Mouse (Mus musculus): ENCODE results near the gene Zc3h4.
"Not testable (repeated sequence)": the region's sequence is repeated elsewhere in the genome, so short reads cannot be mapped to it uniquely, and the experiment has no call there.

Zc3h4 gene

DNA sequence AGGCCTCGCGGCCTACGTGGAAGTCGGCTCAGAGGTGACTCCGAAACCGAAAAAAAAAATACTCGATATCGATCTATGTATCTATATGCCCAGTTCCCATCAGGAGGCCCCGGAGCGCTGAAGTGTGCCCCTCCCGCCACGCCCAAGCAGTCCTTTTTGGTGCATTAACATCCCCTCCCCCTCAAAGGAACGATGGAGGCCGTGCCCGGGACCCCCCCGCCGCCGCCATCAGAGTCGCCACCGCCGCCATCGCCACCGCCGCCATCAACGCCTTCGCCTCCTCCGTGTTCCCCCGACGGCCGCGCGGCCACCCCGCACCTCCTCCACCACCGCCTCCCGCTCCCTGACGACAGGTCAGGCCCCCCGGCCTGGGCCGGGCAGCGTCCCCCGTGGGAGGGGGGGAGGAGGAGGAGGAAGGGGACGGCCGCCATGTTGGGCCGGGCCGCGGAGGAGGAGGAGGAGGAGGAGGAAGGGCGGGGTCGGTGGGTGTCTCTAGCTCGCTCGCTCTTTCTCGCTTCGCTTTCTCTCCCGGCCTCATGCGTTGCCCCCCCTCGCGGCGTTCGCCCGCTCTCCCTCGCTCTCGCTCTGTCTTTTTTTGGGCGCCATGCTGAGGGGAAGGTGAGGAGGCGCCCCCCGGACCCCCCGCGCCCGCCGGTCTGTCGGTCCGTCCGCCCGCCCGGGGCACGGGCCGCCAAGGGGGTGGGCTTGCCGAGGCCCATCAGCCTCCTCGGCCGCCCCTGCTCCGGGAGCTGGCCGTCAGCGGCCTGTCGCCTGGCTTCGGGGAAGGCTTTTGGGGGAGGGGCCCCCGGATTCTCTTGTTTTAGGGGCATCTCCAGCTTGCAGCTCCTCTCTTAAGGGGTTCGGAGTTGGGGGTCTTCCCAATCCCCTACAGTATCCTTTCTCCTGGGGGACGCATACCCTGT, at the start of gene Zc3h4:
Zc3h4 (plus strand) TSS at position 222 of the 923 bp plus-strand sequence.
- peak; percentile 83 for DNase-seq

DNA sequence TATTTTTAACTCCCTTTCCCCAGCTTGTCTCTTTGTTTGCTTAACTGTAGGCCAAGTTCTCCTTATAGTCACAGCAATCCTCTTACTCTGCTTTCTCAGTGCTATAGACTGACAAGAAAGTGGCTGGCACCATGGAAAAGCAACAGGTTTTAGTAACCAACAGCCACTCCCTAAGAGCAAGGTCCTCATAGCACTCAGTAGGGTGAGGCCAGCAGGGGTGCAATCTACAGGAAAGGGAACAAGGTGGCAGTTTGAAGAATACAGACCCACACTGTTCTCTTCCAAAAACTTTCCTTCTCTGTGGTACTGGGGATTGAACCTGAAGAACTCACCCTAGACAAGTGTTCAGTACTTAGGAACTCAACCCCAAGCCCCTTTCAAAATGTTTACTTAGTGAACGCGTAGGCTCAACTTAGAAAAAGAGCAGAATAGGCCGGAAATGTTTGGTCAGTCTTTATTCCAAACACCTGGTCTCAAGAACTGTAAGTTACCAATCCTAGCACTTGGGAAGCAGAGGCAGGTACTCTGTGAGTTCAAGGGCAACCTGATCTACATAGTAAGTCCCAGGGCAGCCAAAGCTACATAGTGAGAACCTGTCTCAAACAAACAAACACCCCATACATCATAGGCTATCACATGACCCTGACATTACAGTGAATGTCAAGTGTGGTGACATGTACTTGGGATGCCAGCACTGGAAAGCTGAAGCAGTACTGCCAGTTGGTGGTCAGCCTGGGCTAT, 44.7 kb upstream of the Zc3h4 start:
- no peak for DNase-seq

DNA sequence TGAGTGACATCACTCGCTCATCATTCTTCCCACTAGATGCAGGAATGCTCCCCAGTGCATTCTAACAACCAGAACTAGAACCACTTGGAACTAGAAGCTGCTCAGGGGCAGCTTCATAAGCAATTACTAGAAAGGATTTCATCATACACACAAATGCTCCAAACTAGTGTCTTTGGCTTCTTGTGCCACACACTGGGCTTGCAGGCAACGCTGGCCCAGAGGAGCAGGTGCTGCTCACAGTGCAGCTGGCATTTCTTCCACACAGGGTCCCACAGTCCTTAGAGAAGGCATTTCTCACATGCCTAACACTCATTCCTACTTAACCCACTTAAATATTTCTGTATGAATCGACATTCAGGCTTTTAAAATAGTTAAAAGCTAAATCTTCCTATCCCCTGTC, 43.1 kb upstream of the Zc3h4 start:
- no peak for DNase-seq

DNA sequence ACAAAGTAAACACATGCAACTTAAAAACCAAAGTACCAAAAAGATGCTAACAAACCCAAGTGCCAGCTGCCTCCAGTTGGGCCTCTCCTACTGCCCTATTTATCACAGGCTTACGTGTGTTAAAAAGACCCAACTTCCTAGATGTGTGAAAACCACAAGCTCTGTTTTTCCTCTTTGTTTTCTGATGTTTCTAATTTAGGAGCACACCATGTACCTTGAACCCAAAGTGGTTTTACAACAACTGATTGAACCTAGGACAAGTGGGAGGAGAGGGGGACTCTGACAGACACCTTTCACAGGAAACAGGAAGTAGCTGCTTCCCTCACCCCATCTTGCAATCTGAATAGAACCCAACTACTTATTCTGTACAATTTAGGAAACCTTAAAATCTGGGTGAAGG, 36.4 kb upstream of the Zc3h4 start:
- DNase-seq: no peak

DNA sequence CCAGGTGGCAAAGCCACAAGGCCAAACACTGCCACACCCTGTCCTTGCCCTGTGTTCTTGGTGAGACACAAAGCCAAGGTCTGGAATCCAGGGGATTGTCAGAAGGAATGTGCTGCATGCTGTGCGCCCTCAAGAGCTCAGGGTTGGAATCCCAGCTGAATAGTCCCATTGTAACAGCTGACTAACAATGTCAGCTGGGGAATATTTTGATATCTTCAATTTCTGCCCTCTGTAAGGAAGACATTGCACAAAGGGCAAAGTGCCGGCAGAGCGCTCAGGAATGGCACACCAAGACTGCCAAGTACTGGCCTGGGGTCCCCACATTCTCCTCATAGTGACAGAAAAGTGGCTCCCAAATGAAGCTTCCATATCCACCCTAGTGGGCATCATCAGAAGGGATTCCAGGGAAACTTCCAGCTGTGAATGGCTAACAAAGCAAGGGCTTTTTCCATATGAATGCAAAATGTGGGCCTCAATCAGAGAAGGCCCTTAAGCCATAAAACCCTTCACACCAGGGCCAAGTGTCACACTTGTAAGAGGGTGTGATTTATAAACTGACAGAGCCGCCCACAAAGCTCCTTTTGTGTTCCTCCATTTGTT, 35.7 kb upstream of the Zc3h4 start:
- DNase-seq: no peak

DNA sequence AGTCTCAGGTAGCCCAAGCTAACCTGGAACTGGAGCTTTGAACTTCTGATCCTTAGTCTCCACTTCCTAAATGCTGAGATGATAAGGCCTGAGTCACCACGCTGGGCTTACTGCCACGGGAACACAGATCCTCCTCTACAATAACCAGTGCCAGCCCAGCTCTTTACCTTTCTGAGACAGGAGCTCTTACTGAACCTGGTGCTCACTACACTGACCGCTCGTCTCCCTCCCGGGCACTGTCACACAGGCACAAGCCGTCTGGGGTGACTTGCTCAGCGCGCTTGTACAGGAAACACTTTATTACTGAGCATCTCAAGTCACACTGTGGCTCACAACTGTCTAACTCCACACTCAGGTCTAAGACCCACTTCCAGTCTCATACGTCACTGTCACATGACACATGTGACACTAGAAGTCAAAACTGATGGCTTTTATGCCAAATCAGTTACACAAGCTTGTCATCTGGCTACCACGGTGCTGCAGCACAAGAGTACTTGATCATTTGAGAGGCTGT, 34.5 kb upstream of the Zc3h4 start:
- DNase-seq: no peak

DNA sequence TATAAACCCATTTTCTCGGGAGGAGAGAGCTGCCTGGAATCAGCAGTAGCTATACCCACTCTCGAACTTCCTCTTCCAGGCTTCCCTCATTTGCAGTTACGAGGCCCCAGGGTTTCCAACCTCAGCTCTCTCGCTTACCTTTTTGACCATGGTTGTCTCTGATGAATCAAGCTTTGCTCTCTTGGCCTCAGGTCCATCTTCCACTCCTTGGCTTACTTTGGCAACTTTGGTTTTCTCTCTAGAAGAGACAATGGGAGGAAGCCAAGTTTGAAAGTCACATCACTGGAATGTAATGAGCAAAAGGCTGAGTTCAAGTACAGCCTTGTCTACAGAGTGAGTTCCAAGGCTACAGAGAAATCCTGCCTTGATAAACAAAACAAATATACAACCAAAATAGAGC, 34.0 kb upstream of the Zc3h4 start:
- no peak for DNase-seq

DNA sequence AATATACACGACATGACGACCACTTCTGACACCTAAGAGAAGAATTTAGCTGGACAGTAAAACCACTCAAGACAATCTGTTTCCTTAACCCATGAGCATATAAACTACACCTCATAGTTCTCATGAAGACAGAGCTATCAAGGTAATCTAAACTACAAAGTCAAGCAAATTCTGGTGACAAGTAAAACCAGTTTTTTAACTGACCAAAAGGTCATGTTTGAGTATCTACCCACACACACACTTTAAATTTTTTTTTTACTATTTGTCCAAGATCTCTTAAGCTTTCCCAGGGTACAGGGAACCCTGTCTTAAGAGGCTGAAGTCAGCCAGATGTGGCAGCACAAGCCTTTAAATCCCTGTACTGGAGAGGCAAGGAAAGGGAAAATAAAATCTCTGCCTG, 31.9 kb upstream of the Zc3h4 start:
- no peak for DNase-seq

DNA sequence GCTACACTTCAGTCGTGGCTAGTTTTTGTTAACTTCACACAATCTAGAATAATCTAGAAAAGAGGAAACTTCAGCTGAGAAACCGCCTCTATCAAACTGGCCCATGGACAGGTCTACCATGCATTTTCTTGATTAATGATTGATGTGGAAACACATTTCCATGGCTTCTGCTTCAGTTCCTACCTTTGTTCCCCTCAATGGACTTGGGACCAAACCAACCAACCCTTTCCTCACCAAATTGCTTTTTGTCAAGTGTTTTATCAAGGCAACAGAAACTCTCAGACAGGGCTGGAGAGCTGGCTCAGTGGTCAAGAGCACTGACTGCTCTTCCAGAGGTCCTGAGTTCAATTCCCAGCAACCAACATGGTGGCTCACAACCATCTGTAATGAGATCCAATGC, 30.1 kb upstream of the Zc3h4 start:
- peak; percentile 60 for DNase-seq

DNA sequence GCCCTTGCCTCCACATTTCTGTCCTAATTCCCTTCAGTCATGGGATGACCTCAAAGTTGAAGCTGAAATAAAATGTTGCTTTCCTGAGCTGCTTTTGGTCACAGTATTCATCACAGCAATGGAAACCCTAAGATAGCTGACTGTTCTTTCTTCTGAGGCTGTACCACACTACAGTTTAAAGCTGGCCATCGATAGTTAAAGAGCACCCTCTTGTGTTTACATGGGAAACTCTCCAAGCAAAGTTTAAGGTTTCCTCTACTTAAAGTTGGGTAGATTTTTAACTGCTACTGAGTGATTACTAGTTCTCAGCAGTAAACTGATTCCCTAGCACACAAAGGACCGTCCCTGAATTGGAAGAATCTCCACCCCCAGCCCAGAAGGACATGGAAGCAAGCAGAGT, 27.0 kb upstream of the Zc3h4 start:
- no peak for DNase-seq

DNA sequence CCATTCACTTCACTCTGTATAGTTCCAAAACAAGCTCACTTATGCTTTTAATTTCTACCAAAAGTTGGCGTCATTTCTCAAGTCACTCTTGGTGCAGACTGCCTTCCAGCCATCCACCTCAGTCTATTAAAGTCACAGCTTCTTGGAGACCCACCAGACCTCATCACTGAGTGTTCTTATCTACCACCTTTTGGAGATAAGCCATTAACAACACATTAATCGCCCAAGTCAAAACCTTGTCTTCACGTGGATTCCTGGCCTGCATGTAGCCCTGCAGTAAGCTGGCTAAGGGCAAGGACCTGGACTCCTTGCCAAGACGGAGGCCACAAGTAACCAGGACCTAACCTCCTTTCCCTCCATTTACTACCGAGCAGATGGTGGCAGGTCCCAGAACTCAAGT, 25.7 kb upstream of the Zc3h4 start:
- DNase-seq: no peak

DNA sequence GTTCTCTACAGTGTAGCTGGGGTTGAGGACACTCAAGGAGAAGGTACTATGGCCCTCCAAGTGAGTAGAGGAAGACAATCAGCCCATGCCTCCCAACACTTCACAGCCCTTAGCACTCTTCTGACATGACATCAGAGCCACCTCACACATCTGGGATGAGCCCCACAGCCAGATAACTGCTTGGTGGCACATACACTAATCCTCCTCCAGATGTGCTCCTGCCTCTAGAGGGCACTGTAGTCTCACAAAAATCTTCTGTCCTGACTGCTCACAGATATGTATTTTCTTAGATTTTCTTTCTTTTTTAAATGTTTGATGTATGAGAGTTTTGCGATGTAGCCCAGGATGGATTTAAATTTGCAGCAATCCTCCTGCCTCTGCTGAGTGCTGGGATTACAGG, 24.2 kb upstream of the Zc3h4 start:
- no peak for DNase-seq

DNA sequence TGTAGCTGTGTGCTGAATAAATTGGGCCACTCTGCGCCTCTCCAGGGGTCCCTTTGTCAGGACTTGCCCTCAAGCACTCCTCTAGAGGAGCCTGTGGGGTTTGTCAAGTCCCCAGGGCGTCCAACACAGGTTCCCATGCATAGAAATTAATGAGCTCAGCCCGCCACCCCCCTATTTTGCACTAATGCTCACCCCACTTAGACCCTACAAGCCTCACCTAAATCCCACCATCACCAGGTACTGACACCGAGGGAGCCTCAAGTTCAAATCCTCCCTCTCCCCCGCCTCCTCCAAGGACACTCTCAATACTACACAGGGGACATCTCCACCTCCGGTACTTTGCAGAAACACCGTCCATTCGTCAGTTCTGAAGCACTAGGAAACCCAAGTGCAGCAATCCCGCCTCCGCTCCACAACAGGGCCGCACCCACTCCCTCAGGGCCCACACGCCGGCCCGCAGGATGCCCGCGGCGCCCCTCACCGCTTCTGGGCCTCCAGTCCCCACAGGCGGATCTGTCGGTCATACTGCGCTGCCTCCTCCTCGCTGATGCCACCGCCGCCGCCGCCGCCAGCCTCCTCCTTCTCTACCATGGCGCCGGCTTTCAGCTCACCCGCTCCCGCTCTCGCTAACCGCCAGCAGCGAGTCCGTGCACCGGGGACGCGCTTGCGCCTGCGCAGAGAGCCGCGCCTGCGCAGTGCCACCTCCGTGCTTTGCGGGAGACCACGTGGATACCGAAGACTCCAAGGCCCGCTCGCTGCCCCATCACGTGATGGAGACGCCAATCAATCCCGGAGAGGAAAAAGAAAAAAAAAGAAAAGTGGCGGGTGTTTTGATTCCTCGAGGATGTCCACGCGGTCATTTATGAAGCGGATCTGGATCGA, 13.3 kb upstream of the Zc3h4 start, which contains the start of gene Sae1:
Sae1 (minus strand) TSS at position 647 of the 882 bp plus-strand sequence.
- peak; percentile 98 for DNase-seq

DNA sequence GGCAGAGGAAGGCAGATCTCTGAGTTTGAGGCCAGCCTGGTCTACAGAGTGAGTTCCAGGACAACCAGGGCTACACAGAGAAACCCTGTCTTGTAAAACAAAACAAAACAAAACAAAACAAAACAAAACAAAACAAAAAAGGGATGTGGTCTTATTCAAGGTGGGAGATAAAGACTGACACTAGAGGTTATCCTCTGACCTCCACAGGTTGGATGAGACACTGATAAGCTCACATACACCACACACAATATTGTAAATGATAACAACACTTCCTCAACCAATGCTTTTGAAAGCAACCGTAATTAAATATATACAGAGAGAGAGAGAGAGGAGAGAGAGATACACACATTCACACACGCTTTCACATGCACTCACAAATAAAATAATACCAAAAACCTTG, 10.8 kb upstream of the Zc3h4 start:
- DNase-seq: not testable (repeated sequence)

DNA sequence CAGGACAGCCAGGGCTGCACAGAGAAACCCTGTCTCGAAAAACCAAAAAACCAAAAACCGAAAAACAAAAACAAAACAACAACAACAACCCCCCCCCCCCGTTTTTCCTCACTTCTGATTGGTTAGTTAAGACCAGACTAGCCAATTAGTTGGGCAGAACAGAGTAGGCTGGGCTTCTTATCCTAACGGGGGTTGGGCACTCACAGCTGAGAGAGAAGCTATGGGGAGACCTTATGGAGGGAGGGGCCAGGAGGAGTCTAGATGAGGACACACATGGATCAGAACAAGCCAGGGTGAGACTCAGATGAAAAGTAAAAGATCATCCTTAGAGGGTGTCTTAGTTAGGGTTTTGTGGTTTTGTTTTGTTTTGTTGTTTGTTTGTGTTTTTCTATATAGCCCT, 7.8 kb upstream of the Zc3h4 start:
- DNase-seq: no peak

DNA sequence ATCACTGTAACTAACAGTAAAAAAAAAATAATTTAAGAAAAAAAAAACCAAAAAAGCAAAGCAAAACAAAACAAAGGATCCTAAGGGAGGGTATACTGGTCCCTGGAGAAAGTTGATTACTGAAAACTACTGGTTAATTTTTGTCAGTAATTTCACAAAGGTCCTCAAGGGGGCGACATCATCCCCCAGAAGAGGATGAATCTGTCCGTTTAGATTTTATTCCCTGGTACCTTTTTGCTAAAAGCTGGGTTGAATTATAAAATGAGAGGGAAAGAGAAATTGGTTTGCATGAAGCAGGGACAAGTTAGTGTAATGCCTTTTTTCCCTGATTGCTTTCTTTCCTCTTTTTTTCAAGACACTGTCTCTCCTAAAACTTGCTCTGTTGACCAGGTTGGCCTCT, 4.8 kb upstream of the Zc3h4 start:
- no peak for DNase-seq

DNA sequence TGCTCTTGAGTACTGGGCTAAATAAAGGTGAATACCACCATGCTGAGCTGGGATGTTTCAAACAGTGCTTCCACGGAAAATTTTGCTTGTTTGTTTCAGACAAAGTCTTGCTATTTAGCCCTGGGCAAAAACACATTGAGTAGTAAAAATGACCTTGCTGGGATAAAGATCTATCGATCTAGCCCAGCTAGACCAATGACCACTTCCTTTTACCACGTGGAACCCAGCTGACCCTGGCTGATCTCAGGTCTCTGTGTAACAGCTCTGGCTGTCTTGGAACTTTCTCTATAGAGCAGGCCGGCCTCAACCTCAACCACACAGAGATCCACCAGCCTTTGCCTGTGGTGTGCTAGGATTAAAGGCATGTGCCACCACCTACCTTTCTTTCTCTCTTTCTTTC, 3.2 kb upstream of the Zc3h4 start:
- DNase-seq: no peak

DNA sequence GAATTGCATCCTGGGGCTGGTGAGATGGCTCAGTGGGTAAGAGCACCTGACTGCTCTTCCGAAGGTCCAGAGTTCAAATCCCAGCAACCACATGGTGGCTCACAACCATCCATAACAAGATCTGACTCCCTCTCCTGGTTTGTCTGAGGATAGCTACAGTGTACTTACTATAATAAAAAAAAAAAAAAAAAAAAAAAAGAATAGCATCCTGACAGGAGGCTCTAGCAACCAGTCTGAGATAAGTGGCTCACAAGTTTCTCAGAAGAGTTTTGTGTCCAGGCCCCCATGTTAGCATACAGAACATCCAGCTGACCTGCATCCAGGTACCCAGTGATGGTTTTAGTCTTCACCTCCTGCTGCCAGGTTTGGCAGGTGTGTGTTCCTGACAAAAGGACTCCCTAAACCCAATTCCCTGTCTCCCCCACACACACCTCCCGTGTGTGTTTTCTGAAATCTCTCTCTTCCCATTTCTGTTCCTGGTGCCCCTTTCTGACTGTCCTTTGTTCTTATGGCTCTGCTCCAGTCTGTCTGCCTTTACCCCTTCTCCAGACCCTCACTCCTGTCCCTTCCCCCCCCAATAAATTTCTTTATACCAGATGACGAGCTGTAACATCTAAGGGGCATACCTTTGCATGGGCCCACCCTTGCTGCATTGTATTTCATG, 2.2 kb upstream of the Zc3h4 start:
- DNase-seq: no peak

DNA sequence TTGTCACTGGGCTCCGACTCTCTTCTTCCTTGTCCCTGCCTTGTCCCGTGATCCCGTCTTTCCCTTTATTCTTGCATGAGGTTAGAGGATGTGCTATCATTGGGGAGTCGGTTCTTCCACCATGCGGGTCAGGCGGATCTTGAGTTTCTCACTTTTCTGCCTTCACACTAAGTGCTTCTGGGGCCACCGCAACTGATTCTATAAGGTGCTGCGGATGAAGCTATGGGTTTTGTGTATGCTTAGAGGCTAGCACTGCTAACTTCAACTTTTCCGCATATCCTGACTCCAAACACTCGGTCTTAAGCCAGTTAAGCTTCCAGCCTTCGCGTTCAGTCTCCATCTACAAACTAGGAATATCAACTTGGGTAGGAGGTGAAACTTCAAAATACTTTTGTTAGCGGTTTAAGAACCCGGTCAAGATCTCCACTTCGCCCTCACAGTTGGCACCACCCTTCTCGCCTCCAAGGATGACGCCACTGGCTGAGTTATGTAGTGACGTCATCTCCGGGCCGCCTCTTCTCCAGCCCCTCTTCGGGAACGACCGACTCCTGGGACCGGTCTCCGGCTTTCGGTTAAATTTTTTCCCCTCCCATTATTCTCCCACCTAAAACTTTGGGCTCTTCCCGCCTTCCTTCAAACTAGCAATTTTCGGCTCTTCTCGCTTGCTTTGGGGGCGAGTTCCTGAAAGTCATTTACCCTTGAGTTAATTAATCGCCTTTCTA, 1.5 kb upstream of the Zc3h4 start:
- peak; percentile 94 for DNase-seq

DNA sequence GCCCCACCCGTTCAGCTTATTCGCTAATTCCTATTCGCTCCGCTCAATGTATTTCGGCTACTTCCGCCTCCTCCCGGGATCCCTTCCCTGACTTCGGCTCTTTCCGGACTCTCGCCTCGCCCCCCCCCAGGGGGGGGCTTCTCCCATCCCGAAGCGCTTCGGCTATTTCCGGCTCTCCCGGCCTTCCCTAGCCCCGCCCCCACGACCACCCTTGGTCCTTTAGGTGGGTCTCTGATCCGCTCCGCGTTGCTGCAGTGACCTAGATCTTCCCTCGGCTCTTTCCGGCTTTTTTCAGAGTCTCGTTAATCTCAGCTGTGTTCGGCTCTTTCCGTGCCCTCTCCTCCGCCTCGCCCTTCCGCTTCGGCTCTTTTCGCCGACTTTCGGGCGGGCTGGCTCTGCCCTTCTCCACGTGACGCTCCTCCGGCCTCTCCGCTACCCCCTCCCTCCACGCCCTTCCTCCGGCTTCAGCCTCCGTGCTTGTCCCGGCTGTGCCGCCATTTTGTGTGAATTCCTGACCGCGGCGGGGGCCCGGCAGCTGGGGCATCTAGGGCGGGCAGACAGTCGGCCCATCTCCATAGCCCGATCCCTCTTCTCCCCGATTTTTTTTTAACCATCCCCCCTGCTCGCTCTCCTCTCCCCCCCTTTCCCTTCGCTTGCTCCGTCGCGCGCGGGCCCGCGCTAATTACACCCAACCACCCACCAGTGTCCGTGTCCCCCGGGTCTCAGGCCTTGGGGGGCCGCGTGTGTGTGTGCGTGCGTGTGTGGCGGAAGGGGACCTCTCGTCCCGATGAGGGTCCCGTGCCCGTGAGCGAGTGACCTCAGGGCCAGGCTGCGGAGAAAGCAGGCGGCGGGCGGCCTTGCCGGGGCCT, 656 bp upstream of the Zc3h4 start:
- peak; percentile 98 for DNase-seq

Data from kidney, adult 11 months (tissue).